Mouse (Mus musculus) limb, embryonic 15.5 days (tissue): ENCODE results near the gene Pip5k1a. TPM values are rescaled to one million over a fixed set of nuclear protein-coding genes. Genes with fewer than 3 reads are reported as not detected.
"Not testable (repeated sequence)": the region's sequence is repeated elsewhere in the genome, so short reads cannot be mapped to it uniquely, and the experiment has no call there.

Experiments used
- ATAC-seq: fragments of 200-750 bp; cut with Nextera tagmentation; 2 replicates; pipeline ENCODE4 v1.8.0; 2017; ENCODE audit warnings: low read depth, moderate TSS enrichment; ENCODE audit not compliant: insufficient number of reproducible peaks, low FRiP score, low TSS enrichment
- H3K27ac ChIP-seq: fragments of 300-500 bp; sonication (generic); 2 replicates; pipeline ENCODE4 v1.5.1; 2015; ENCODE audit warnings: moderate library complexity, mild to moderate bottlenecking, inconsistent platforms
- H3K27me3 ChIP-seq: fragments of 300-500 bp; sonication (generic); 2 replicates; pipeline ENCODE4 v1.6.1; 2015; ENCODE audit warnings: inconsistent platforms
- H3K36me3 ChIP-seq: fragments of 300-500 bp; sonication (generic); 2 replicates; pipeline ENCODE4 v1.6.1; 2015; ENCODE audit warnings: inconsistent platforms
- H3K4me1 ChIP-seq: fragments of 300-500 bp; sonication (generic); 2 replicates; pipeline ENCODE4 v1.6.1; 2015; ENCODE audit warnings: inconsistent platforms
- H3K4me2 ChIP-seq: fragments of 300-500 bp; sonication (generic); 2 replicates; pipeline ENCODE4 v1.6.1; 2015; ENCODE audit warnings: mild to moderate bottlenecking, inconsistent platforms
- H3K4me3 ChIP-seq: fragments of 300-500 bp; sonication (generic); 2 replicates; pipeline ENCODE4 v1.5.1; 2015; ENCODE audit warnings: mild to moderate bottlenecking, inconsistent platforms
- H3K9ac ChIP-seq: fragments of 300-500 bp; sonication (generic); 2 replicates; pipeline ENCODE4 v1.6.1; 2015; ENCODE audit warnings: inconsistent platforms
- H3K9me3 ChIP-seq: fragments of 300-500 bp; sonication (generic); 2 replicates; pipeline ENCODE4 v1.6.1; 2016; ENCODE audit warnings: inconsistent platforms
- whole genome bisulfite sequencing: fragments of 180-500 bp; shearing (Covaris S2); methylation state at CpG from one replicate; pipeline ENCODE4 v1.1.7; 2015; 5-methylcytosine and 5-hydroxymethylcytosine counted together
- polyA plus RNA-seq: library from polyadenylated mRNA; unstranded; fragments of >200 nt; fragmentation: Nextera tagmentation; extraction: Ambion mirVana; gene quantifications from 2 replicates; pipeline ENCODE4 v1.2.1, GENCODE M21; 2015

Gene Pip5k1a
- polyA plus RNA-seq, 1 experiment from 2014 or later, result 22.0 TPM

DNA sequence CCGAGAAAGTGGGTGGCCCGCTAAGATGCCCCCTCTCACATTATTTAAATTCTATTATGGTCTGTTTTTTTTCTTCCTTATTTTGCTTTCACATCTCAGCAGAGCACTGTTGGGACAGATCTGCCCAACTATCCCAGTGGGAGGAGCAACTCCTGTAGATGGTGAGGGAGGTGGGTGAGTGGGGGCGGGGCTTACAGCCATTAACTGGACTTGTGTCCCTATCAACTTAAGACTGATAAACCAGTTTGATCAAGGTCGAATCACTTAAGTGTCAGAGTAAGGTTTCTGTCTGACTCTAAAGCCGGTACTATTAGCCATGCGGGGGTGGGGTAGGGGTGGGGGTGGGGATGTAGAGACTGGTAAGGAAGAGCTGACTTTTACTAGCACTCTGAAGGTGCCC lies 28.3 kb upstream of the Pip5k1a start:
- Histone ChIP-seq H3K9me3 (no peaks in the 10 kb centered on the region), H3K9ac (no peak overlapping the region), H3K4me1 (peaks cover 23% of the 10 kb centered on the region), H3K4me2 (peak overlapping the region; percentile 55), H3K27ac (0 out of 2 replicates have a peak overlapping the region, but pooled peaks have one; percentile 11), H3K36me3 (peaks cover 16% of the 10 kb centered on the region), H3K27me3 (no peaks in the 10 kb centered on the region), H3K4me3 (peak overlapping the region; percentile 35)
- 18% methylated on average over 6 of the region's 6 CpGs for WGBS
- ATAC-seq, result no peak

GRCm38 (mm10) chr3:95134133-95134532 lies 27.4 kb upstream of the Pip5k1a start:
- peaks cover 26% of the 10 kb centered on the region for H3K4me1 ChIP-seq
- H3K9me3 ChIP-seq, H3K4me2 ChIP-seq, H3K9ac ChIP-seq, H3K27ac ChIP-seq, H3K27me3 ChIP-seq: not testable (repeated sequence)
- peak; percentile 35; the same call in 1 of the 2 replicates for ATAC-seq
- peak overlapping the region; percentile 68; the same call in 1 of the 2 replicates for H3K4me3 ChIP-seq
- no CpG with 5 or more reads among the region's 12 CpGs for WGBS
- peaks cover 16% of the 10 kb centered on the region for H3K36me3 ChIP-seq

GRCm38 (mm10) chr3:95133680-95134101 lies 27.0 kb upstream of the Pip5k1a start, which contains the start of the genes Scnm1 and Lysmd1:
TSS of gene Scnm1 (minus strand) at chr3:95134011.
TSS of gene Lysmd1 (plus strand) at chr3:95134088.
- H3K4me3 ChIP-seq, result peak within 1 kb of the TSS; percentile 68
- peak within 1 kb of the TSS; percentile 76 for H3K4me2 ChIP-seq
- WGBS, result under 1% methylated on average over 20 of the region's 20 CpGs
- peak; percentile 89 for ATAC-seq
- H3K36me3 ChIP-seq, result peaks cover 21% of the 10 kb centered on the region
- peaks cover 27% of the 10 kb centered on the region for H3K4me1 ChIP-seq
- no peaks in the 10 kb centered on the region for H3K27me3 ChIP-seq
- peak within 1 kb of the TSS; percentile 72 for H3K9ac ChIP-seq
- no peaks in the 10 kb centered on the region for H3K9me3 ChIP-seq
- H3K27ac ChIP-seq, result peak within 1 kb of the TSS; percentile 83

- Histone ChIP-seq H3K9ac (peak overlapping the region; percentile 72), H3K36me3 (peaks cover 22% of the 10 kb centered on the region), H3K9me3 (no peaks in the 10 kb centered on the region), H3K27me3 (no peaks in the 10 kb centered on the region), H3K4me3 (peak overlapping the region; percentile 68), H3K4me1 (peaks cover 27% of the 10 kb centered on the region), H3K27ac (peak overlapping the region; percentile 83), H3K4me2 (peak overlapping the region; percentile 76)
- WGBS, result 57% methylated on average over 11 of the region's 11 CpGs
- no peak for ATAC-seq
Measured at GRCm38 (mm10) chr3:95133176-95133575, 26.4 kb upstream of the Pip5k1a start.

DNA sequence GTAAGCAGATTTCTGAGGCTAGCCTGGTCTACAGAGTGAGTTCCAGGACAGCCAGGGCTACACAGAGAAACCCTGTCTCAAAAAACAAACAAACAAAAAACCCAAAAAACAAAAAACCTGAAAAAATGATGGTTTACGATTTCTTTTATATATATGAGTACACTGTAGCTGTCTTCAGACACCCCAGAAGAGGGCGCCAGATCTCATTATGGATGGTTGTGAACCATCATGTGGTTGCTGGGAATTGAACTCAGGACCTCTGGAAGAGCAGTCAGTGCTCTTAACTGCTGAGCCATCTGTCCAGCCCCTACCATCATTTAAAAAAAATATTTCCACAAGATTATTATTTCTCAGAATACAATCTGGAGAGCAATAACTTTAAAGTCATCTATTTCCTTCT lies 25.7 kb upstream of the Pip5k1a start:
- H3K27ac ChIP-seq, H3K9me3 ChIP-seq, H3K27me3 ChIP-seq, H3K4me3 ChIP-seq, H3K4me2 ChIP-seq, H3K9ac ChIP-seq, ATAC-seq: not testable (repeated sequence)
- peaks cover 18% of the 10 kb centered on the region for H3K36me3 ChIP-seq
- WGBS, result 79% methylated on average over 2 of the region's 2 CpGs
- H3K4me1 ChIP-seq, result peaks cover 27% of the 10 kb centered on the region

GRCm38 (mm10) chr3:95130081-95130480 lies 23.4 kb upstream of the Pip5k1a start:
- no peaks in the 10 kb centered on the region for H3K9me3 ChIP-seq
- H3K4me3 ChIP-seq, result no peak overlapping the region
- 79% methylated on average over 5 of the region's 5 CpGs for WGBS

DNA sequence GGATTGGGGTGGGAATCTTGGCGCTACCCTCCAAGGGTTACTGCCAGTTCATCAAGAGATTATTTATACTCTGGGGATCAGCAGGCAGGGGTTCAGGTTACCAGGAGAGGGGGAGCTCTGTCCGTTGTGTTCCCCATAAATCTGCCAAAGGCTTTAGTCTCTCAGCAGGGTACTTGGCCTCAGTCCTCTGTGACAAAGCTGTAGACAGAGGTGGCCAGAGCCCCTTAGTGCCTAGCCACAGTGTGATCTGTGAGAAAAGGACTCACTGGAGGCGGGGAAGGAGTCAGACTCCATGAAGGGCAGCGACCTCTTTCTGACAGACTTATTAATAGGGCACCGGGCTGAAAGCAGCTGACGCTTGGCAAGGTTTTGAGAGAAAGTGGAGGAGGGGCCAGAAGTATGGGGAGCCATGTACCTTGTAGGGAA lies 22.5 kb upstream of the Pip5k1a start:
- Histone ChIP-seq H3K4me2 (no peak overlapping the region), H3K27ac (no peak overlapping the region), H3K36me3 (peaks cover 18% of the 10 kb centered on the region), H3K9ac (no peak overlapping the region), H3K27me3 (no peaks in the 10 kb centered on the region), H3K4me1 (peaks cover 27% of the 10 kb centered on the region), H3K4me3 (no peak overlapping the region), H3K9me3 (no peaks in the 10 kb centered on the region)
- WGBS, result 36% methylated on average over 6 of the region's 6 CpGs
- ATAC-seq, result no peak

More at GRCm38 (mm10) chr3:95130081-95130480, 23.4 kb upstream of the Pip5k1a start:
- no peak overlapping the region for H3K27ac ChIP-seq
- no peaks in the 10 kb centered on the region for H3K27me3 ChIP-seq
- H3K36me3 ChIP-seq, result peaks cover 18% of the 10 kb centered on the region
- no peak for ATAC-seq
- peaks cover 21% of the 10 kb centered on the region for H3K4me1 ChIP-seq
- no peak overlapping the region for H3K9ac ChIP-seq
- H3K4me2 ChIP-seq, result no peak overlapping the region

- H3K4me2 ChIP-seq, result peak overlapping the region; percentile 5; the same call in 1 of the 2 replicates
- H3K9ac ChIP-seq, result no peak overlapping the region
Measured at GRCm38 (mm10) chr3:95124972-95125371, 18.2 kb upstream of the Pip5k1a start.

DNA sequence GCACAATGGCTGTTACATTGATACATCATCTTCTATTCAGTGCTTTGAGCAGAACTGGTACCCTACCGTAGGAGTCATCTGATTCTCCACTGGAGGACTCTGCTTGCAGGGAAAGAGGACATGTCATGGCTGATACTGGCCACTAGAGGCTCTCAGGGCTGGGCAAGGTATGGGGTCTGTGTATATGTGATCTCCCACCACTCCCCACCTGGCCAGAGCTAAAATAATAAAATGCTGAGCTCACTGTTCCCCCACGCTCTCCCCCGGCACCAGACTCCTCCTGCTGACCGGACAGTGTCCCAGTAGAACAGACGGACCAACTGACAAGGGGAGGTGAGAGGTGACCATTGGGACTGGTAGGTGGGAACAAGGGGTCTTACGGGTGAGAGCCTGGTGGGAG lies 17.5 kb upstream of the Pip5k1a start, which contains the start of gene Tmod4:
Tmod4 (plus strand) TSS at position 231 of the 400 bp plus-strand sequence.
- Histone ChIP-seq H3K36me3 (peaks cover 43% of the 10 kb centered on the region), H3K9me3 (no peaks in the 10 kb centered on the region), H3K4me2 (peak within 1 kb of the TSS; percentile 5; the same call in 1 of the 2 replicates), H3K4me3 (no peak within 1 kb of the TSS), H3K27ac (peak within 1 kb of the TSS; percentile 67; the same call in 1 of the 2 replicates), H3K9ac (no peak within 1 kb of the TSS), H3K27me3 (no peaks in the 10 kb centered on the region), H3K4me1 (peaks cover 19% of the 10 kb centered on the region)
- 0 out of 2 replicates have a peak, but pooled peaks have one; percentile 30 for ATAC-seq
- WGBS, result 50% methylated on average over 6 of the region's 6 CpGs

More at GRCm38 (mm10) chr3:95124972-95125371, 18.2 kb upstream of the Pip5k1a start:
- Histone ChIP-seq H3K9me3 (no peaks in the 10 kb centered on the region), H3K27me3 (no peaks in the 10 kb centered on the region), H3K36me3 (peaks cover 41% of the 10 kb centered on the region), H3K27ac (peak overlapping the region; percentile 67; the same call in 1 of the 2 replicates), H3K4me1 (peaks cover 21% of the 10 kb centered on the region), H3K4me3 (no peak overlapping the region)
- 8% methylated on average over 5 of the region's 5 CpGs for WGBS
- ATAC-seq, result no peak

- Histone ChIP-seq H3K9ac (no peak overlapping the region), H3K4me3 (no peak overlapping the region), H3K4me1 (peaks cover 17% of the 10 kb centered on the region), H3K4me2 (no peak overlapping the region), H3K36me3 (peaks cover 62% of the 10 kb centered on the region), H3K27me3 (no peaks in the 10 kb centered on the region), H3K9me3 (no peaks in the 10 kb centered on the region), H3K27ac (no peak overlapping the region)
- no peak for ATAC-seq
- WGBS, result 75% methylated on average over 6 of the region's 6 CpGs
Measured at GRCm38 (mm10) chr3:95121580-95121979, 14.8 kb upstream of the Pip5k1a start.

- Histone ChIP-seq H3K9me3 (no peaks in the 10 kb centered on the region), H3K4me3 (no peak overlapping the region), H3K27me3 (no peaks in the 10 kb centered on the region), H3K36me3 (peaks cover 80% of the 10 kb centered on the region), H3K4me1 (no peaks in the 10 kb centered on the region), H3K4me2 (no peak overlapping the region), H3K27ac (no peak overlapping the region), H3K9ac (no peak overlapping the region)
- ATAC-seq, result no peak
- 81% methylated on average over 2 of the region's 2 CpGs for WGBS
Measured at GRCm38 (mm10) chr3:95117751-95118150, 11.0 kb upstream of the Pip5k1a start.

DNA sequence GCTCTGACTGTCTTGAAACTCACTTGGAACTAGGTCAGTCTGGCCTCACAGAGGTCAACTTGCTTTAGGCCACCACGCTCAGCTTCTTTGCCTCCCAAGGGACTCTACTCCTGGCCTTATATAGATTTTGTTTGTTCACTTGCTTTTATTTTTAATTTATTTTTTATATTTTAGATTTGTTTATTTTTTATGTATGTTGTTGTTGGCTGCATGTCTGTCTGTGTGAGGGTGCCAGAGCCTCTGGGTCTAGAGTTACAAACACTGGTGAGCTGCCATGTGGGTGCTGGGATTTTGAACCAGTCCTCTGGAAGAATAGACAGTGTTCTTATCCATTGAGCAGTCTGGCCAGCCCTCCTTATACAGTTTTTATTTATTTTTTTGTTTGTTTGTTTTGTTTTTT lies 6.0 kb upstream of the Pip5k1a start:
- peaks cover 8% of the 10 kb centered on the region for H3K4me1 ChIP-seq
- 93% methylated on average over 1 of the region's 1 CpGs for WGBS
- H3K9me3 ChIP-seq, result no peaks in the 10 kb centered on the region
- no peak overlapping the region for H3K27ac ChIP-seq
- no peak overlapping the region for H3K9ac ChIP-seq
- H3K4me2 ChIP-seq, result 0 out of 2 replicates have a peak overlapping the region, but pooled peaks have one; percentile 5
- H3K36me3 ChIP-seq, result peaks cover 33% of the 10 kb centered on the region
- H3K4me3 ChIP-seq, result no peak overlapping the region
- H3K27me3 ChIP-seq, result no peaks in the 10 kb centered on the region
- no peak for ATAC-seq
